8 mouse cellular contexts compared by ENCODE assay signal in the genomic region with DNA sequence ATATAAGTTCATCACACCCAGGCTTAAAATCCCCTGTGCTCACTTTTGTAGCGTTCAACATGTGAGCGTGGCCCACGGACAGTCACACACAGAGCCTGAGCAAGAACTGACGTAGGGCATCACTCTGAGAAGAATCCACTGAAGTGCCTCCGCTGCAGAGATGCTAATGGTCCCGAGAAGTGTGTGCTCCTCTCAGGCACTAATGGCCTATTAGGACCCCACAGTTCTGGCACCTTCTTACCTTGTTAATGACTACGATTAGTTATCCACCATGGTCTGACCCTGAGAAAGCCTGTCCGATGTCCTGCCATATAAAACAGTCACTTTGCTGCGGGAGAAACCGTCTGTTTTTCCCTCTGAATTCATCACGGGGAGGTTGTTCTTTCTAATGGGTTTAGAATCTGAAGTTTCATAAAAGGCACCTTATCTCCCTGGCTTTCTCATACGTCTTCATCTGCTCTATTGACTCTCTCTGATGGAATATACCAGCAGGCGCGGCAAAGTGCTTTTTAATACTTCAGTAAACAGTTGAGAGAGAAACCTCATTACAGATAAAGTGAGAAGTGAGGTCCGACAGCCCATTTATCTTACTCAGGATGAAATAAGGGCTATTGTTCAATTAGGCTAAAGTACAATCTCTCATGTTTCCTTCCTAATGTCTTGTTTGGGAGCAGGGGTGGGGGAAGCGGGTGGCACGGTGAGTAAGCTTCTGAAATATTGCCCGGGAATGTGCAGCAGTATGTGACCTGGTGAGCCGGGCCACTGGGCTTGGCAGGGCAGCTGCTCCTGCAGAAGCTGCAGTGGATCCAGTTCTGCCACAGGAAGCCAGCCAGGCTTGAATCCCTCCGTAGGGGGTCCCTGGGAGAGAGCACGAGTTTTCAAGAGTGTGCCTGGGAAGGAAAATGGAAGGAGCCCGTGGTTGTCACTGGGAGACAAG. TPM values are rescaled to one million over a fixed set of nuclear protein-coding genes. Genes with fewer than 3 reads are reported as not detected.
DNase-seq lines count a peak whose midpoint lies in the region; ATAC-seq and TF ChIP-seq lines count a peak whose summit lies in the region.

No protein-coding gene starts in this region.

- no peaks in the 10 kb centered on the region for H3K27me3 ChIP-seq in hindbrain, postnatal 0 days (ENCODE audit: insufficient read depth, low read length)
- no peaks in the 10 kb centered on the region for H3K27me3 ChIP-seq in lung, embryonic 16.5 days (ENCODE audit: control insufficient read depth, insufficient read depth, low read depth, low read length)

- no peaks in the 10 kb centered on the region for H3K36me3 ChIP-seq in hindbrain, postnatal 0 days (ENCODE audit: insufficient read depth, low read length)
- no peaks in the 10 kb centered on the region for H3K36me3 ChIP-seq in lung, embryonic 16.5 days (ENCODE audit: control insufficient read depth, insufficient read depth, low read length)

- H3K4me3 ChIP-seq in hindbrain, postnatal 0 days (ENCODE audit: low read length) = no peak overlapping the region
- no peak overlapping the region for H3K4me3 ChIP-seq in lung, embryonic 16.5 days (ENCODE audit: low read length)

- no peaks in the 10 kb centered on the region for H3K4me1 ChIP-seq in hindbrain, postnatal 0 days (ENCODE audit: insufficient read depth, low read length)
- 0 out of 2 replicates have a peak, but pooled peaks cover 3% of the 10 kb centered on the region for H3K4me1 ChIP-seq in lung, embryonic 16.5 days (replicated peaks; ENCODE audit: control insufficient read depth, insufficient read depth, low read length)

- H3K27ac ChIP-seq in hindbrain, postnatal 0 days = 0 out of 2 replicates have a peak overlapping the region, but pooled peaks have one; percentile 7
- no peak overlapping the region for H3K27ac ChIP-seq in lung, embryonic 16.5 days (ENCODE audit: low read length)

- peak; percentile 58; the same call in 1 of the 2 replicates for ATAC-seq in hindbrain, postnatal 0 days
- ATAC-seq in lung, embryonic 16.5 days (ENCODE audit: low read depth) = no peak

- H3K9ac ChIP-seq in hindbrain, postnatal 0 days (replicated peaks; ENCODE audit: low read length) = no peak overlapping the region
- no peak overlapping the region for H3K9ac ChIP-seq in lung, embryonic 16.5 days (ENCODE audit: low read length)

- intact Hi-C loops in gastrocnemius, postnatal 14 days (cut with DNase I; ENCODE audit: low total_unique reads) = no loop called here

- no peaks in the 10 kb centered on the region for H3K9me3 ChIP-seq in hindbrain, postnatal 0 days (ENCODE audit: low read length)
- no peaks in the 10 kb centered on the region for H3K9me3 ChIP-seq in lung, embryonic 16.5 days (ENCODE audit: control insufficient read depth, low read length)

- no peak for TF ChIP-seq CTCF in hindbrain, postnatal 0 days (IDR thresholded peaks at IDR 0.05; ENCODE audit: low read depth)

- peak; percentile 46 to 56 for DNase-seq in cerebellum, postnatal 10 days
- no peak for DNase-seq in cerebellum, adult 9-11 months
- DNase-seq in gastrocnemius, postnatal 14 days = peak; percentile 78
- peak; percentile 38 for DNase-seq in hindbrain, postnatal 0 days (ENCODE audit: low spot score)
- DNase-seq in urinary bladder, adult 2 months (ENCODE audit: low spot score) = peak; percentile 47
- no peak for DNase-seq in layer of hippocampus, adult 9-10 months (ENCODE audit: low spot score)
- DNase-seq in thymus, postnatal 4 days = no peak

- peak overlapping the region; percentile 11 for H3K4me2 ChIP-seq in hindbrain, postnatal 0 days (ENCODE audit: low read depth, low read length)
- H3K4me2 ChIP-seq in lung, embryonic 16.5 days (ENCODE audit: low read depth, low read length) = peak overlapping the region; percentile 3; the same call in 1 of the 2 replicates

- 40% methylated on average over 22 of the region's 22 CpGs for WGBS in hindbrain, postnatal 0 days
- WGBS in lung, embryonic 16.5 days = 17% methylated on average over 22 of the region's 22 CpGs

RNA-seq across cellular contexts. Expression of a gene that starts 55.5 kb away (rescaled TPM):
- total RNA-seq in gastrocnemius, postnatal 14 days (2021) = 100 to 1,000 TPM; 269 to 286 TPM
- 61.3 and 89.1 TPM in 2 replicates for total RNA-seq in hindbrain, postnatal 0 days (2014; rRNA removed)
- 118 and 122 TPM in 2 replicates for polyA plus RNA-seq in hindbrain, postnatal 0 days (2015; fragmentation: Nextera tagmentation; extraction: Ambion mirVana)
- 106 and 119 TPM in 2 replicates for polyA plus RNA-seq in lung, embryonic 16.5 days (2015; fragmentation: Nextera tagmentation; extraction: Ambion mirVana)
- 27.1 and 47.8 TPM in 2 replicates for polyA plus RNA-seq in urinary bladder, adult 2 months (2012; rRNA removed)

Comparison
In these comparisons a context has a peak if more than half of its experiments do, and no peak if none do; other contexts are left out.
1. DNase-seq: peak in cerebellum, postnatal 10 days (2 of 2), gastrocnemius, postnatal 14 days (single experiment), hindbrain, postnatal 0 days (single experiment) and urinary bladder, adult 2 months (single experiment); none in cerebellum, adult 9-11 months (single experiment), layer of hippocampus, adult 9-10 months (single experiment) and thymus, postnatal 4 days (single experiment).